Mouse (Mus musculus): ENCODE measurements around the gene Gm20604.

Gm20604 gene

DNA sequence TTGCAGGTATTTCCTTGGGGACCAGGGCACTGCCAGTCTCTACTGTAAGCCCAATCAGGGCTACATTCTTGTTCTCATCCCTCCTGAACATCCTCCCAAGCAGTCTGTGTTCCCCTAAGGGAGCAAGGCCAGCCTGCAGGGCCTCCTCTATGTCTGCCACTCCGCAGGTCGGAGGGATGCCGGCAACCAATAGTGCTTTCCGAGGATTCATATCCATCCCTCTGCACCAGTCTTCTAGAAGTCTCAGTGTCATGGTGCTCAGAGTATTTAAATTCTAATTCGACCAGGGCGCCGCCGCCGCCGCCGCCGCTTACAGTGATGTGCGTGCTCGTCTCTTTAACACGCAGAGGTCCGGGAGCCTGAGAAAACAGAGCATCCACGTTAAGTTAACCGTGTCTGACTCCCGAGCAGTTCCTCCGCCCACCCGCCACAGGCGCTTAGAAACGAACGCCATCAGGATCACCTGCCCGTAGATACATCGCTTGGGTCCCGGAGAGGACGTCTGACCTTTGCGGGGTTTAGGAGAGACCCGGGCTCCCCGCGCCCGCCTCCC, 15.4 kb downstream of the Gm20604 start:
- DNase-seq (ENCODE audit: low spot score): no peak

DNA sequence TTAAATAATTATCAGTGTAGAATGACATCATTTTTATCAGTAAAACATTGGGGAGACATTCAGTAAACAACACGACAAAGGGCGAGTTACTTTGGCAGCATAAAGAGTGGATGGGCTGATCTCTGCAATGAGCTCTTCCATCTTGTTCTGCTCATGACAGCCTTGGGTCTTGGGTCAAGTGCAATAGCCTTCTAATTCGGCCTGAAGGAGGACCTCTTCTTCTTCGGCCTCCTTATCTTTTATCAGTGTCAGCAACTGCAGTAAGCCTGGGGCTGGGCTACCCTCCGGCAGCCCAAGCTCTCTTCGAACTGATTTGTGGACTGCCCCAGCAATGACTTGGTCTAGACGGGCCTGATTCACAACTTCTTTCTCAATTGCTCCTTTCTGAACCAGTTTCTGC, 16.4 kb downstream of the Gm20604 start:
- no peak for DNase-seq (ENCODE audit: low spot score)

DNA sequence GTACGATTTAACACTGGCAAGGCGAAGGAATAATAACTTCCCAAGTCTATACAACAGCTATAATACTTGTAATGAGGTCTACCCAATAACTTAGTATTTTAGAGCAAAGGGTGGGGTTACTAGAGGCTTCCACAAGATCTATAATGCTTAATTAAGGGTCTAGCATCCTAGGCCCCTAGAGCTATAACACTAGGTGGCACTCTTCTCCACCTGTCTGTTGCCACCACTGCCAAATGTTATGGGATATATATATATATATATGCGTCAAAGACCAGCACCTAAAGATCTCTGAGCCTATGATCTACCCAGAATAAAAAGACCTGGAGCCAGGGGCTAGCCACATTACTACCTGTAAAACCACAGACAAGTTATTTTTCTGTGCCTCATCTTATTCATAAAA, 18.2 kb downstream of the Gm20604 start:
- DNase-seq (ENCODE audit: low spot score): no peak

DNA sequence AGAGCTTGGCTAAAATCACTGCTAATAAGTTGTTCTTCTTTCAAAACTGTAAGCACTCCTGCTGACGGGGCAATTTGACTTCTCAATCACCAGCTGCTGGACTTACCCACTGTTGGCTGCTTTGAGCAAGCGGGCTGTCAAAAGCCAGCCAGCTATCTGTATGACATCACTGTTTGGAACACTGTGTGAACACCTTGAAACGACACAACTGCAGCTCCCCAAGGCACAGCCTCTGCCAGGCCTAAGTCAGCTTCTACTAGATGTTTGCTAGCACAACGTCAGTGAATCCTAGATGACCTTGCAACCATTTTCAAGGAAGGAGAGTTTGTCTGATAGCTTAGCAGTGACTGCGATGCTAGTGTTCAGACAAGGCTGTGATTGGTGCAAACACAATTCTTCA, 19.4 kb downstream of the Gm20604 start:
- no peak for DNase-seq (ENCODE audit: low spot score)

DNA sequence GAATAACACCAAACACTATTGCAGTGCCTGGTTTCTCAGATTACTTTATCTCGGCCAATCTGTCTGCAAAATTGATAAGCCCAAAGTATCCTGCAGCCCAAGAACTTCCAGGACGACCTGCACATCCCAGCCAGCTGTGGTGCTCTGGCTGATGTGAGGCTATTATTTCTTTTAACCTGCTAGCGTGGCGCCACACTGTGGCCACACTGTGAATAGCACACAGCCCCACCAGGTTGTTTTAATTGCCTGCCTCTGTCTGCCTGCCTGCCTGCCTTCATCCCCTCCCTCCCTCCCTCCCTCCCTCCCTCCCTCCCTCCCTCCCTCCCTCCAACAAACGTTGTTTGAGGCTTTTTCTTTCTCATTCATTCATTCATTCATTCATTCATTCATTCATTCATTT, 25.1 kb downstream of the Gm20604 start:
- no peak for DNase-seq (ENCODE audit: low spot score)

DNA sequence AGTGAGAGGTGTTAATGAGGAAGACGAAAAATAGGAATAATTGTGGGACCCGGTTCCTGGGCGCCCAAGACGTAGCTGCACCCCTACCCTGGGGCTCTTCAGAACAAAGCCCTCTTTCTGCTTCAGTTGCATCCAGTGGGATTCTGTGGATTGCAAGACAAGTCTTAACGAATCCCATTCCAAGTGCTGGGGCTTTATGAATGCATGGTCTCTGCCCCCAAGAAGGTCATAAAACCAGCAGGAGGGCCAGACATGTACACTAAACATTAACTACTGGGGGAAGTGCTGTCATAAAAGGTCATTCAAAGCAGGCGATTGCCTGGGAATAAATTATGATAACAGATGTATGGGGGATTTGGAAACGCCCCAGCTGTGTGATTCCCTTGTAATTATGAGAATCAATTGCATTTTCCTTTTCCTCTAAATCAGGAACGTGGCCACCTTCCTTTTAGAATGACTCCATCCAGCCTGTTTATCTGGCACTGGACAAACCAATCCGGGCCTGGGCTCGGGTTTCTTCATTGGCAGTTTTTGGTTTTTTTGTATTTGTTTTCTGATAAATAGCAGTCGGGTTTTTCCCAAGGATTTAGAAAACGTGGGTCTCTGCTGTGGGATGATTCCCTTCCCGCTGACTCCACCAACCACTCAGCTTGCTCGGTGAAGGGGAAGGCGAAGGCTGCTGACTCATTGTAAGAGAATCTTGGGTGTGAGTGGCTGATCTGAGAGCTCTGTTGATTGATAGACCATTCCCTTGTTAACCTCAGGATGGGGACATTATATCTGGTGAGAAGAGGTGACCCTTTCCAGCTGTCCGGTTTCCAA, 27.5 kb downstream of the Gm20604 start:
- DNase-seq (ENCODE audit: low spot score): no peak

GRCm38 (mm10) chr12:102729855-102730797, 28.3 kb downstream of the Gm20604 start:
- DNase-seq (ENCODE audit: low spot score): peak; percentile 58

DNA sequence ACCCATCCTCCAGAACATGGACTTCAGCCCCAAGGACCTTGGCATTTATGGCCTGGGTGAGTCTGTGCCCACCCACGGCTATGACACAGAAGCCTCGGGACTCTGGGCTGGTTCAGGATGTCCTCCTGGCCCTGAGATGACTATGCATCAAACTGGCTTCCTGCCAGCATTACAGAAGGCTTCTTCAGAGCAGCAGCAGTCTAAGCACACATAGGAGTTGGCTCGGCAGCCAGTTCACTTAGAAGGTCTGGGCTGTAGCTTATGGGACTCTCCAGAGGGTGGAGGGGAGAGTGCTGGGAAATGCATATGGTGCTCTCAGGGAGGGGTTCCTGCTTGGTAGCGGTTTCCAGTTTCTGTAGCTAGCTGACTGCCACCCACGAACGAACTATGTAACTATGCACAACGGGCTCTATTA, 32.7 kb downstream of the Gm20604 start:
- no peak for DNase-seq (ENCODE audit: low spot score)

DNA sequence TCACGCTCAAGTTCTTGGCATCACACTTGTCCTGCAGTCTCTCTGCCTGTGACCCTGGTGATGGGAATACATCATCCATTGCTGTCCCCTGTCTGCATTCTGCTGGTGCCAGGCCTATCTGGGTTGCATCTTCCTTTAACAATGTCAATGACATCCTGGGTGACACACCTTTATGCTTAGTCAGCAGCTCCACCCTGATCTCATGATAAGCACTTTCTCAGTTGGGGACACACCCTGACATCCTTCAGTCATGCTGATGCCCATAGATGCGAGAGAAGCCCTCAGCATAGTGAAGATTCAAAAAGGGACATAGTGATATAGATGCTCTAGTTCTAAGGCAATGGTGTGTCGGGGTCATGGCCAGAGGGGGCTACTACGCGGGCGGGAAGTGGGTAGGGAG, 33.3 kb downstream of the Gm20604 start:
- no peak for DNase-seq (ENCODE audit: low spot score)

DNA sequence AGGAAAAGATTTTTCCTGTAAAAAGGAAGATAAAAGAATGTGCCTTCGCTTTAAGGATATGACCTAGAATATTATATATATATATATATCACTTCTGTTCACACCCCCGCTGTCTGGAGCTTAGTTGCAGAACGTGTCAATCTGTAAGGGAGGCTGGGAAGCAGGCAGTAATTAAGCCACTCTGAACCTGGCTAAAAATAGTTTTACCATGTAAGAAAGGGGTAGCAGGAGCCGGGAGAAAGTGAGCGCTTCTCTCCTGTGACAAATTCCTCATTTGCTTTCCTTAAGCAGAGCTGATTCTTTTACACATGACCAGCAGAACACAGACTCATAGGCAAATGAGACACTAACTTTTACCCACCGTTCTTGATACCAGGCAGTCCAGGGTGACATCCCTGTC, 34.6 kb downstream of the Gm20604 start:
- no peak for DNase-seq (ENCODE audit: low spot score)

- no peak for DNase-seq (ENCODE audit: low spot score)
Measured at GRCm38 (mm10) chr12:102722966-102723365, 35.5 kb downstream of the Gm20604 start.

- DNase-seq (ENCODE audit: low spot score): no peak
Measured at GRCm38 (mm10) chr12:102722451-102722850, 36.0 kb downstream of the Gm20604 start.

DNA sequence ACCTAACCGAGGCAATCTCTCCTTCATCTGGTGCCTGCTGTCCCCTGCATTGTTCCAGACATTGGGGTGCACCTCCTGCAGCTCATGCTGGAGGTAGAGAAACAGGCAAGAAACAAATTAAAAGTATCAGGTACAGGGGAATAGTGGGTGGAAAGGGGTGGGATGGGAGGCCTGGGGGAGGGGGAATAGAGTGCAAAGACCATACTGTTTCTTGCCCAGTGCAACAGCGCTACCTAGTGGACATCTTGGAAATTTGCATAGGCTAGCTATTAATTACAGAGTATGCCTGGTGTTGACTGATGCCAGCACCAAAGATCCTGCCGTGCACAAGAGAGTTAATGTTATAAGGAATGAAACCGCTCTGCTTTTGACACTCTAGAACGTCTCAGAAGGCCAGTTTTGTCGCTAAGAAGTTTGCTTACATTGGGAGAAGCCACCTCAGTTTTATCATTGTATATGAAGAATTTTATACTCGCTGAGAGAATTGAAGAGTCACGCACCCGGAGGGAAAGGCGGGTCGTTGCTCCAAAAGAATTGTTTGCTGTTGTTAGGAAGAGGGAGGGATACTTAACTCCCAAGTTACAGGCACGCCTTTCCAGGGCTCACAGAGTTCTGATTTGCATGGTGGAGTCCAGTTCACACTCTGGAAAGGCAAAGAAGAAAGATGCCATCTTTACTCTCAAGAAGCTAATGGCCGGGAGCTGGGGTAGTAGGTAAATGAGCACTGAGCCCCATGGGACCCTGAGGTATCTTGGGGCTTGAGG, 38.7 kb downstream of the Gm20604 start:
- DNase-seq (ENCODE audit: low spot score): no peak

DNA sequence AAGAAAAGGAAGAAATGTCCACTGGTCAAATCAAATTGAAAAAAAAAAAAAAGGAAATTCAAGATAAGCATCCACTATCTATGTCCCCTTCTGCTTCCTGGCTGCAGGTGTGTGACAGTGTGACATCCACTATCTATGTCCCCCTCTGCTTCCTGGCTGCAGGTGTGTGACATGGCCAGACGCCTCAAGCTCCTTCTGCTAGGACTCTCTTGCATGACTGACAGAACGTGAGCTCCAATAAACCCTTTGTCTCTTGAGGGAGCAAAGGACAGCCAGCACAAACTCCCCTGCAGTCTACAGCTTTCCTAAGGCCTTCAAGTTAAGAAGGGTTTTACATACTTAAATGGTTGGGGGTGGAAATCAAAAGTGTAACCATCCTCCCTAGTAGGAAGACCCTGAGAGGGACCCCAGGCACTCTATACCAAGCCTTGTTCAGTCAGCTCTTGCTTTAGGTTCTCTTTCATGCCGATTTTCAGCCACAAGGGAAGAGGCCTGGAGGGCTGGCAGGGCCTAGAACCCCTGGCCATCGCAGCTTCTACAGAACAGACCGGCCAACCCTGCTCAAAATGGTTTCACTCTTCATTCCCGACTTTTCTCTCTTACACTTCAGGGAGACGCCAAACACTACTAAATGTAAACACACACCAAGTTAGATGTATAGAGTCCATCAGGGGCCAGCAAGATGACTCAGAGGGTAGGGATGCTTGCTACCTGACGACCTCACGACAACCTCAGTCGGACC, 43.6 kb downstream of the Gm20604 start:
- DNase-seq (ENCODE audit: low spot score): no peak

GRCm38 (mm10) chr12:102714116-102714515, 44.4 kb downstream of the Gm20604 start:
- no peak for DNase-seq (ENCODE audit: low spot score)

GRCm38 (mm10) chr12:102713153-102713865, 45.2 kb downstream of the Gm20604 start:
- DNase-seq (ENCODE audit: low spot score): no peak

GRCm38 (mm10) chr12:102710851-102711375, 47.6 kb downstream of the Gm20604 start:
- DNase-seq (ENCODE audit: low spot score): no peak

- no peak for DNase-seq (ENCODE audit: low spot score)
Measured at GRCm38 (mm10) chr12:102709896-102710295, 48.6 kb downstream of the Gm20604 start.

DNA sequence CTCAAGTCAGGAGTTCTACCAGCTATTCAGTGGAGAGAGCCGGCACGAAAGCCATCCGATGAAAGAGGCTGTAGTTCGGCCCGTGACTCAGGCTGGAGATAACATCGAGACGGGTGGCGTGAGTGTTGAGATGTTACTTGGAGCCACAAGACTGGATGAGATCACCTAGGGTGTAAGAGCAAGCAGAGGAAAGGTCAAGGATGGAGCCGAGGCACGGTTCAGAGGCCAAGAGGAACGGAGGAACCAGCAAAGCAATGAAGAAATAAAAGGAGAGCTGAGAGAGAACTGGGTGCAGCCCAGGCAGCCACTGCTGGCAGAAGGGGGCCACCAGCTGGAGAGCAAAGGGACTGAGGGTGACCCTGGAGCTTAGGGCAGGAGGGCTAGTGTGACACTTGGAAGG, 50.3 kb downstream of the Gm20604 start:
- no peak for DNase-seq (ENCODE audit: low spot score)

- no peak for DNase-seq (ENCODE audit: low spot score)
Measured at GRCm38 (mm10) chr12:102706833-102707463, 51.5 kb downstream of the Gm20604 start.
